Mouse (Mus musculus) heart, adult 2 months (tissue): ENCODE data around the gene Tuba1a.

Source experiments
- CTCF ChIP-seq: fragments of 200-600 bp; IDR thresholded peaks from 2 replicates; pipeline ENCODE4 v1.8.1; 2022; ENCODE audit warnings: antibody characterized with exemption, mild to moderate bottlenecking, moderate library complexity
- POLR2A ChIP-seq: fragments of 200-500 bp; IDR thresholded peaks from 2 replicates; pipeline ENCODE4 v1.6.1; 2011; ENCODE audit warnings: mild to moderate bottlenecking, low read depth, low read length, control low read depth; ENCODE audit not compliant: insufficient read depth

- TF ChIP-seq POLR2A (no peak), CTCF (no peak)
These were observed 35.3 kb upstream of the Tuba1a start for GRCm38 (mm10) chr15:98988787-98989186.
